Mouse (Mus musculus): ENCODE measurements around the gene Adamts6. TPM values are rescaled to one million over a fixed set of nuclear protein-coding genes. Genes with fewer than 3 reads are reported as not detected.

Gene Adamts6
- polyA plus RNA-seq, 1 experiment from 2014 or later, result 4.8 TPM

GRCm38 (mm10) chr13:104491046-104491811, 203.6 kb downstream of the Adamts6 start:
- no peaks in the 10 kb centered on the region for H3K27me3 ChIP-seq (ENCODE audit: control insufficient read depth, insufficient read depth, low read length)
- 46% methylated on average over 4 of the region's 4 CpGs for WGBS
- H3K4me1 ChIP-seq (ENCODE audit: control insufficient read depth, insufficient read depth, low read length), result peaks cover 7% of the 10 kb centered on the region; the same call in 1 of the 2 replicates
- no peaks in the 10 kb centered on the region for H3K9me3 ChIP-seq (ENCODE audit: control insufficient read depth, low read length)
- H3K36me3 ChIP-seq (ENCODE audit: control insufficient read depth, insufficient read depth, low read length), result no peaks in the 10 kb centered on the region
- ATAC-seq (ENCODE audit: low FRiP score, low TSS enrichment), result peak; percentile 73
- H3K4me3 ChIP-seq (ENCODE audit: low read length), result no peak overlapping the region
- peak overlapping the region; percentile 6; the same call in 1 of the 2 replicates for H3K27ac ChIP-seq (ENCODE audit: low read depth, low read length)
- no peak overlapping the region for H3K4me2 ChIP-seq (replicated peaks; ENCODE audit: low read depth, low read length)
- H3K9ac ChIP-seq (ENCODE audit: low read depth, low read length), result no peak overlapping the region

DNA sequence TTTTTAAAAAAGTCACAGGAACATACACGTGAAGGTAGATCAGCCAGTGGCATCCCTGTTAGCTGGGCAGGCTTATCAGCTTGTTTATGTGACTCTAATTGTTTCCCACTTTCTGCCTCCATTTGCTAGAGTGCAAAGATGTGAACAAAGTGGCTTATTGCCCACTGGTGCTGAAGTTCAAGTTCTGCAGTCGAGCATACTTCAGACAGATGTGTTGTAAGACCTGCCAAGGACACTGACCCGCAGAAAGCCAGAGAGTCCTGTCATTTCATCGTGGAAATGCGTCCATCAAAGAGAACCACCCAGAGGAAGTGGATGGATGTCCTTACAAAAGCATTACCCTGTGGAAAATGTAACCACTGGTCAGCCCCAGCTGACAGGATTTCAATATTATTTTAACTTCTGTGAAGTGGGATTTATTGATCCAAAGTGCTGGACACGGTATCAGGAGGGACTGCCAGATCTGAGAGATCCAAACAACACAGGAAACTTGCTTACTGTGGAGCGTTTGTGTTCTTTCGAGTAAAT, 205.9 kb downstream of the Adamts6 start:
- 56% methylated on average over 8 of the region's 8 CpGs for WGBS
- Histone ChIP-seq H3K4me3 (ENCODE audit: low read length) (no peak overlapping the region), H3K9me3 (ENCODE audit: control insufficient read depth, low read length) (no peaks in the 10 kb centered on the region), H3K4me1 (ENCODE audit: control insufficient read depth, insufficient read depth, low read length) (peaks cover 7% of the 10 kb centered on the region; the same call in 1 of the 2 replicates), H3K36me3 (ENCODE audit: control insufficient read depth, insufficient read depth, low read length) (no peaks in the 10 kb centered on the region), H3K27me3 (ENCODE audit: control insufficient read depth, insufficient read depth, low read length) (no peaks in the 10 kb centered on the region), H3K9ac (ENCODE audit: low read depth, low read length) (no peak overlapping the region), H3K4me2 (replicated peaks; ENCODE audit: low read depth, low read length) (no peak overlapping the region), H3K27ac (ENCODE audit: low read depth, low read length) (no peak overlapping the region)
- ATAC-seq (ENCODE audit: low FRiP score, low TSS enrichment), result no peak

- Histone ChIP-seq H3K4me3 (ENCODE audit: low read length) (no peak overlapping the region), H3K9me3 (ENCODE audit: control insufficient read depth, low read length) (no peaks in the 10 kb centered on the region), H3K27me3 (ENCODE audit: control insufficient read depth, insufficient read depth, low read length) (no peaks in the 10 kb centered on the region), H3K4me2 (replicated peaks; ENCODE audit: low read depth, low read length) (no peak overlapping the region), H3K27ac (ENCODE audit: low read depth, low read length) (no peak overlapping the region), H3K4me1 (ENCODE audit: control insufficient read depth, insufficient read depth, low read length) (peaks cover 7% of the 10 kb centered on the region; the same call in 1 of the 2 replicates), H3K36me3 (ENCODE audit: control insufficient read depth, insufficient read depth, low read length) (no peaks in the 10 kb centered on the region), H3K9ac (ENCODE audit: low read depth, low read length) (no peak overlapping the region)
- WGBS, result 50% methylated on average over 8 of the region's 8 CpGs
- no peak for ATAC-seq (ENCODE audit: low FRiP score, low TSS enrichment)
Measured at GRCm38 (mm10) chr13:104494200-104494873, 206.7 kb downstream of the Adamts6 start.

GRCm38 (mm10) chr13:104497592-104497991, 210.0 kb downstream of the Adamts6 start:
- peak; percentile 64 for ATAC-seq (ENCODE audit: low FRiP score, low TSS enrichment)
- no peak overlapping the region for H3K4me3 ChIP-seq (ENCODE audit: low read length)
- no peak overlapping the region for H3K4me2 ChIP-seq (replicated peaks; ENCODE audit: low read depth, low read length)
- no peaks in the 10 kb centered on the region for H3K27me3 ChIP-seq (ENCODE audit: control insufficient read depth, insufficient read depth, low read length)
- no peak overlapping the region for H3K9ac ChIP-seq (ENCODE audit: low read depth, low read length)
- no peaks in the 10 kb centered on the region for H3K9me3 ChIP-seq (ENCODE audit: control insufficient read depth, low read length)
- H3K36me3 ChIP-seq (ENCODE audit: control insufficient read depth, insufficient read depth, low read length), result no peaks in the 10 kb centered on the region
- 81% methylated on average over 3 of the region's 3 CpGs for WGBS
- no peaks in the 10 kb centered on the region for H3K4me1 ChIP-seq (ENCODE audit: control insufficient read depth, insufficient read depth, low read length)
- H3K27ac ChIP-seq (ENCODE audit: low read depth, low read length), result no peak overlapping the region

DNA sequence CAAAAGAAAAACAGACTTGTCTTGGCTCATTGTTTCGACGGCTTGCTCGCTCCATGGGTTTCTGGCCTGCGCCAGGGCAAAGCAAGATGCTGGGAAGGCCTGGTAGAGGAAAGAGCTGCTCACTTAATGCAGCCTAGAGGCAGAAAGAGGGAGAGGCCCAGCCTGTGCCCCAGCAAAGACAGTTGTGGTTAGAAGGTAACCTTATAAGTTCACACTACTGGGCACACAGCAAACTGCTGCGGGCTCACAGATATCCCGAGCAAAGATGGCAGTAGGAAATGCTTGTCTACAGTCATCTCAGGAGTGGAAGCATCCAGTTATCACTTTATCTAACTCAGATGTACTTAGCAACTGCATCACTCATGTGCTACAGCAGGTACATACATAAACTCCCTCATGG, 211.0 kb downstream of the Adamts6 start:
- H3K4me3 ChIP-seq (ENCODE audit: low read length), result no peak overlapping the region
- no peaks in the 10 kb centered on the region for H3K9me3 ChIP-seq (ENCODE audit: control insufficient read depth, low read length)
- H3K27ac ChIP-seq (ENCODE audit: low read depth, low read length), result no peak overlapping the region
- no peak for ATAC-seq (ENCODE audit: low FRiP score, low TSS enrichment)
- H3K9ac ChIP-seq (ENCODE audit: low read depth, low read length), result no peak overlapping the region
- H3K36me3 ChIP-seq (ENCODE audit: control insufficient read depth, insufficient read depth, low read length), result no peaks in the 10 kb centered on the region
- no peaks in the 10 kb centered on the region for H3K4me1 ChIP-seq (ENCODE audit: control insufficient read depth, insufficient read depth, low read length)
- 92% methylated on average over 6 of the region's 6 CpGs for WGBS
- H3K27me3 ChIP-seq (ENCODE audit: control insufficient read depth, insufficient read depth, low read length), result no peaks in the 10 kb centered on the region
- H3K4me2 ChIP-seq (replicated peaks; ENCODE audit: low read depth, low read length), result no peak overlapping the region

DNA sequence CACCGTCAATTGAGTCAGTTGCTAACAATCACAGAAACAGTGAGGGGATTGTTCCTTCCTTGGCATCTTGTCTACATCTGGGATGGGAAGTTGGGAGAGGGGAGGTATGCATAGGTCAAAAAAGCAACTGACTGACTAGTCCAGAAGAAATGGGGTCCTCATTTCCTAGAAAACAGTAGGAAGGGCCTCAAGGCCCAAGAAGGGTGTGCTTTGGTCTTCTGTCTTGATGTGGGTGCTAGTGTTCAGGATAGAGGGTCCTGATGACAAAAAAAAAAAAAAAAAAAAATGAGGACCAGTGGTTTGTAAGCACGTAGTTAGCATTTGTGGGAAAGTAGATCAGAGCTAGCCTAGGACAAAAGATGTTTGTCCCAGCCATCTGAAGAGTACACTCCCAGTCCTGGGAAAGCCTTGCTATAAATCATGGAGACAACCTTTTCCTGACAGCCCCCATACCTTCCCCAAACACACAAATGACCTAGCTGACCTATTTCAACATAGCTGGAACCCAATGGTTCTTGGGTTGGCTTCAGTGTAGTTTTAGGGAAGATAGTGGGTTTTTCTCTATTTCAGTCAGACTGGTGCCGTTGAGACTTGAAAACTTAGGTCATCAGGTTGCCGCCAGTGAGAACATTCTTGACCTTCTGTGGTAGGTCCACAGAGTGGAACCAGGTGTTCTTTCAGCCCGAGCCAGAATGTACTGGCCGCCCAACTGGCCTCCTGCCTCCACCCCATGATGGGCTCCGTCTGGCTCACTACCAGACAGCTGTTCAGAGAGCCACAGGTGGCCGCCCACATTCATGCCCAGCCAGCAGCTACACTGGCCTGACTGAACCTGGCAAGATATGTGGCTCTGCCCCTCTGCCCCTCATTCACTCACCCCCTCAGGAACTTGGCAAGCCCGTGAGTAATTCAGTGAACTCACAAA, 211.7 kb downstream of the Adamts6 start:
- H3K36me3 ChIP-seq (ENCODE audit: control insufficient read depth, insufficient read depth, low read length), result no peaks in the 10 kb centered on the region
- H3K27ac ChIP-seq (ENCODE audit: low read depth, low read length), result no peak overlapping the region
- ATAC-seq (ENCODE audit: low FRiP score, low TSS enrichment), result no peak
- H3K4me1 ChIP-seq (ENCODE audit: control insufficient read depth, insufficient read depth, low read length), result no peaks in the 10 kb centered on the region
- no peaks in the 10 kb centered on the region for H3K27me3 ChIP-seq (ENCODE audit: control insufficient read depth, insufficient read depth, low read length)
- no peak overlapping the region for H3K9ac ChIP-seq (ENCODE audit: low read depth, low read length)
- 81% methylated on average over 9 of the region's 9 CpGs for WGBS
- H3K4me3 ChIP-seq (ENCODE audit: low read length), result no peak overlapping the region
- H3K9me3 ChIP-seq (ENCODE audit: control insufficient read depth, low read length), result no peaks in the 10 kb centered on the region
- no peak overlapping the region for H3K4me2 ChIP-seq (replicated peaks; ENCODE audit: low read depth, low read length)

GRCm38 (mm10) chr13:104502406-104502805, 214.8 kb downstream of the Adamts6 start:
- WGBS, result 92% methylated on average over 7 of the region's 7 CpGs
- Histone ChIP-seq H3K4me1 (ENCODE audit: control insufficient read depth, insufficient read depth, low read length) (no peaks in the 10 kb centered on the region), H3K9me3 (ENCODE audit: control insufficient read depth, low read length) (no peaks in the 10 kb centered on the region), H3K36me3 (ENCODE audit: control insufficient read depth, insufficient read depth, low read length) (no peaks in the 10 kb centered on the region), H3K27ac (ENCODE audit: low read depth, low read length) (no peak overlapping the region), H3K27me3 (ENCODE audit: control insufficient read depth, insufficient read depth, low read length) (no peaks in the 10 kb centered on the region), H3K4me2 (replicated peaks; ENCODE audit: low read depth, low read length) (no peak overlapping the region), H3K9ac (ENCODE audit: low read depth, low read length) (no peak overlapping the region), H3K4me3 (ENCODE audit: low read length) (no peak overlapping the region)
- ATAC-seq (ENCODE audit: low FRiP score, low TSS enrichment), result no peak

- Histone ChIP-seq H3K4me3 (ENCODE audit: low read length) (no peak overlapping the region), H3K27ac (ENCODE audit: low read depth, low read length) (no peak overlapping the region), H3K36me3 (ENCODE audit: control insufficient read depth, insufficient read depth, low read length) (no peaks in the 10 kb centered on the region), H3K9me3 (ENCODE audit: control insufficient read depth, low read length) (no peaks in the 10 kb centered on the region), H3K27me3 (ENCODE audit: control insufficient read depth, insufficient read depth, low read length) (no peaks in the 10 kb centered on the region), H3K4me2 (replicated peaks; ENCODE audit: low read depth, low read length) (no peak overlapping the region), H3K9ac (ENCODE audit: low read depth, low read length) (no peak overlapping the region), H3K4me1 (ENCODE audit: control insufficient read depth, insufficient read depth, low read length) (no peaks in the 10 kb centered on the region)
- 76% methylated on average over 1 of the region's 1 CpGs for WGBS
- no peak for ATAC-seq (ENCODE audit: low FRiP score, low TSS enrichment)
Measured at GRCm38 (mm10) chr13:104504043-104504442, 216.4 kb downstream of the Adamts6 start.

Data from kidney, embryonic 14.5 days (tissue).